Mouse (Mus musculus) hematopoietic stem cell, adult 5-6 weeks (primary cell): ENCODE data around the gene 2510009E07Rik. TPM values are rescaled to one million over a fixed set of nuclear protein-coding genes. Genes with fewer than 3 reads are reported as not detected.

ENCODE experiments used
- ATAC-seq, 2 experiments: fragments of 125-278 bp in 1 of 2; replicated peaks in 1 of 2; 2 replicates each; pipeline ENCODE4 v1.8.0; 2016 to 2017; ENCODE audit warnings: inconsistent platforms in 2 of 2, mild to moderate bottlenecking in 2 of 2, moderate number of reproducible peaks in 2 of 2, low read depth in 1 of 2, moderate TSS enrichment in 1 of 2; ENCODE audit not compliant: low FRiP score in 2 of 2, poor library complexity in 2 of 2, severe bottlenecking in 2 of 2, insufficient read depth in 1 of 2, low TSS enrichment in 1 of 2
- total RNA-seq: library from RNA; stranded (forward); fragments of 172-1452, 232-1000 nt; gene quantifications from 2 replicates; pipeline ENCODE4 v1.2.3, GENCODE M21; 2017

Gene 2510009E07Rik
- 0.88 and 3.0 TPM in 2 replicates for total RNA-seq

GRCm38 (mm10) chr16:21694463-21695241 is at the start of gene 2510009E07Rik:
2510009E07Rik (minus strand) TSS chr16:21694665.
- ATAC-seq, result peak in 1 of 2 experiments; percentile 37; a peak in 1 of 4 replicates

GRCm38 (mm10) chr16:21743401-21743800 is 48.9 kb upstream of the 2510009E07Rik start:
- no peak for ATAC-seq

GRCm38 (mm10) chr16:21742898-21743297 is 48.4 kb upstream of the 2510009E07Rik start:
- no peak for ATAC-seq

- ATAC-seq, result peak in 1 of 2 experiments; percentile 25; a peak in 1 of 4 replicates
Observed at GRCm38 (mm10) chr16:21742191-21742870, 47.9 kb upstream of the 2510009E07Rik start.

GRCm38 (mm10) chr16:21741542-21741941 is 47.1 kb upstream of the 2510009E07Rik start:
- ATAC-seq, result no peak

GRCm38 (mm10) chr16:21735638-21736037 is 41.2 kb upstream of the 2510009E07Rik start:
- ATAC-seq, result no peak

GRCm38 (mm10) chr16:21727897-21728364 is 33.5 kb upstream of the 2510009E07Rik start:
- peak; percentile 62 to 68 for ATAC-seq

GRCm38 (mm10) chr16:21727421-21727820 is 33.0 kb upstream of the 2510009E07Rik start:
- no peak for ATAC-seq

- ATAC-seq, result no peak
Observed at GRCm38 (mm10) chr16:21724261-21724660, 29.8 kb upstream of the 2510009E07Rik start.

- ATAC-seq, result peak; percentile 49 to 60; a peak in 3 of 4 replicates
Observed at GRCm38 (mm10) chr16:21719770-21720169, 25.3 kb upstream of the 2510009E07Rik start.

- ATAC-seq, result no peak
Observed at GRCm38 (mm10) chr16:21714516-21714915, 20.1 kb upstream of the 2510009E07Rik start.

- ATAC-seq, result no peak
Observed at GRCm38 (mm10) chr16:21710321-21710720, 15.9 kb upstream of the 2510009E07Rik start.

- ATAC-seq, result no peak
Observed at GRCm38 (mm10) chr16:21704691-21705090, 10.2 kb upstream of the 2510009E07Rik start.

GRCm38 (mm10) chr16:21702314-21702690 is 7.8 kb upstream of the 2510009E07Rik start:
- no peak for ATAC-seq

GRCm38 (mm10) chr16:21701611-21702313 is 7.3 kb upstream of the 2510009E07Rik start:
- ATAC-seq, result no peak

GRCm38 (mm10) chr16:21698136-21698535 is 3.7 kb upstream of the 2510009E07Rik start:
- no peak for ATAC-seq

- no peak for ATAC-seq
Observed at GRCm38 (mm10) chr16:21696946-21697345, 2.5 kb upstream of the 2510009E07Rik start.

GRCm38 (mm10) chr16:21695242-21695578 is 745 bp upstream of the 2510009E07Rik start:
- ATAC-seq, result 0 out of 4 replicates have a peak, but pooled peaks of 1 of the 2 experiments have one; percentile 24
